Mouse (Mus musculus) mouse trophoblast stem cell (cell line): ENCODE data around the gene Fance.
"Not testable (repeated sequence)": the region's sequence is repeated elsewhere in the genome, so short reads cannot be mapped to it uniquely, and the experiment has no call there.

Experiments used
- in situ Hi-C, 2 experiments: fragments of 300-500 bp; cut with MseI, MboI; formaldehyde crosslinking; loops; 2 replicates in 1 of 2; 3 replicates in 1 of 2; pipeline ENCODE4 v1.15.1; 2025

Fance gene

DNA sequence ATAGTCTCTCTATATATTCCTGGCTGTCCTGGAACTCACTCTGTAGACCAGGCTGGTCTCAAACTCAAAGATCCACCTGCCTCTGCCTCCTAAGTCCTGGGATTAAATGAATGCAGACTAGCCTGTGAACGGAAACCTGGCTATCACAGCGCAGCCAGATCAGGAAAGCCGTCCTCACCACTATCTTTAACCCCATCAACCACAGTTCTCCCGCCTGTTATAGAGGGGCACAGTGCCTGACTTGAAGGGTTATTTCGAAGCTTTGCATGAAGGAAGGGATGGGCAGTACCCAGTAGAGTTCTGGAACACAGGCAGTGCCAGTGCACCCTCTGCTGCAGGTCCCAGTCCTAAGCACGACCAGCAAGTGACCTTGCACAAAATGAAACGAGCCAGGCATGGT lies 22.0 kb upstream of the Fance start:
- in situ Hi-C loops, result no loop called here

DNA sequence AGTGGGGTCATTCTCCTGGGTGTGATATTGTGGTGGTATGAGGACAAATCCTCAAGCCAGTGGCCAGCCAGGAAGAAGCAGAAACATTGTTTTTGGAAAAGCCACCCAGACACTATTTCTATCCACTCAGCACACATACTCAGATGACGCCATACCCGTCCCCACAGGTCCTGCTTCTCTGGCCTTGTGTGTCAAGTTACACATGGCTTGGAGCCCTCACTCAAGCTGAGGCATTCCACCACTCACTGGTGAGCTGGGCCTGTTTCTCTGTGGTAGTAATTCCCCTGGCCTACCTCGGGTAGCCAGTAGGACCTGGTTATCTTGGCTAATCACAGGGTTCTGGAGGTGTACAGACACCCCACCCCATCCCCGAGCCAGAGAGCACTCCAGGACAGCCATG lies 19.6 kb upstream of the Fance start:
- in situ Hi-C loops, result no loop called here

DNA sequence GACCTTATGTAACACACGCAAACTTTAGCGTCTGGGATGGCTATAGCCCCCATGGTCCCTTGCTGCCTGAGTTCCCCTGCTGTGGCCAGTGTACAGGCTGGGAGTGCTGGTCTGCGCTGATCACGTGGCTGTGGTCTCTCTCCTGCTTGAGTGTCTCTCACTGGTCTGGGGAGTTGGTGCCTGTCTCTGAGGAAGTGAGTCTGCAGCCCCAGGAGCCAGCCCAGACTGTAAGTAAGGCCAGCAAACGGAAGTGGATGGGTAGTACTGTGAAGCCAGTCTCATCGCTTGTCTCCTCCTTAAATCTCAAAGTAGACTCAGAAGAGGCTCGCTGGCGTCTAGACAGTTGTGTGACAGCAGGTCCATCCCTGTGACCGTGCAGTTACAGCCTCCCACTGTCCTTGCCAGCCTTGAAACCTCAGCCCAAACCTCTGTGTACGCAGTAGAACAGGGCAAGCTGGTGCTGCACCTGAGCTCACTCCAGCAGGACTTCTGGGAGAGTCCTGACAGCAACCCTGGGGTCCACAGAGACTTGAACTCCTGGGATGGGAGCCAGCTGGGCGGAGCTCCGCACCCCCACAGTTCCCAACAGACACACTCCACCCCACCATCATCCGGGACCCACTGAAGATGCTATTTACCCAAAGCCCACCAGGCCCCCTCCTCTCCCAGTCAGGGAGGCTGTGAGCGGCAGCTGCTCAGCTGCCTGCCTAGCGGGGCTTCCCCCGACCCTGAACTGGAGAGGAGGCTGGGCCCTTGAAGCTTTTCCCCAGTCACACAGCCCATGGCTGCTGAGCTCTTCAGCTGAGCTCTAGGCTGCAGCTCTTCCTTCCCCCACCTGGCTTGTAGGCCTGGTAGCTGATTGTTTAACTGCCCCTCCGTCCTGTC lies 18.6 kb upstream of the Fance start:
- in situ Hi-C loops, result no loop called here

DNA sequence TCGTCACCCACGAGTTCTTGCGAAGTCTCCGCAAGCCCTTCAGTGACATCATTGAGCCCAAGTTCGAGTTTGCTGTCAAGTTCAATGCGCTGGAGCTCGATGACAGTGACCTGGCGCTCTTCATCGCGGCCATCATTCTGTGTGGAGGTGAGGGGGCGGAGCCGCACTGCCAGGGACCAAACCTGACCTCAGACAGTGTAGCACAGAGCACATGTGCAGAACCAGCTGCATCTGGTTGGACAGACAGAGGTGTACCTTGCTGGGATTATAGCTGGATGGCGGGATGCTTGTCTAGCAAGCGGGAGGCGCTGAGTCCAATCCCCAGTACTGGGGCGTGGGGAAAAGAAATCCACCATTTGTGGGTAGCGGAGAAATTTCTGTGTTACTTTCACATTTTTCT lies 14.4 kb upstream of the Fance start:
- in situ Hi-C loops, result no loop called here

DNA sequence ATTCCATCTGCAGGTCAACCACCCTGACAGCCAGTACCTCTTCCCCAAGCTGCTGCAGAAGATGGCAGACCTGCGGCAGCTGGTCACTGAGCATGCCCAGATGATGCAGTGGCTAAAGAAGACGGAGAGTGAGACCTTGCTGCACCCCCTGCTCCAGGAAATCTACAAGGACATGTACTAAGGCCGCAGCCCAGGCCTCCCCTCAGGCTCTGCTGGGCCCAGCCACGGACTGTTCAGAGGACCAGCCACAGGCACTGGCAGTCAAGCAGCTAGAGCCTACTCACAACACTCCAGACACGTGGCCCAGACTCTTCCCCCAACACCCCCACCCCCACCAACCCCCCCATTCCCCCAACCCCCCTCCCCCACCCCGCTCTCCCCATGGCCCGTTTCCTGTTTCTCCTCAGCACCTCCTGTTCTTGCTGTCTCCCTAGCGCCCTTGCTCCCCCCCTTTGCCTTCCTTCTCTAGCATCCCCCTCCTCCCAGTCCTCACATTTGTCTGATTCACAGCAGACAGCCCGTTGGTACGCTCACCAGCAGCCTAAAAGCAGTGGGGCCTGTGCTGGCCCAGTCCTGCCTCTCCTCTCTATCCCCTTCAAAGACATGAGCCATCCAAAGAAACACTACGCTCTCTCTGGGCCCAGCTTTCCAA lies 13.5 kb upstream of the Fance start:
- in situ Hi-C loops, result no loop called here

DNA sequence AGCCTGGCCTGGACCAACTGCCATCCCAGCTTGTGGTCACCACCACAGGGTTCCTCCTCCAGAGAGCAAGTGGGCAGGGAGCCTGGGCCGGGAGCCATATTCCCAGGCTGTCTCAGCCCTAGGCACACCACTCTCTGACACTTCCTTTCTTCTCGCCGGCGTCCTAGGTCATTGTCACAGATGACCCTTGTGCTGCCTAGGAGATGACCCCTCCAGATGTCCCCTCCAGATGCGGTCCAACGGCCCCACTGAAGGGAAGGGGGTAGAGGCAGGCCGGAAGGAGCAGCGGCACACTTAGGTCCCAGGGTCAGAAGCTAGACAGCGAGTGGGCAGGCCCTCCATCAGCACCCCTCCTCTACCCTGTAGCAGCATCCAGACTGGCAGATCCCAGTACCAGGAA lies 13.0 kb upstream of the Fance start:
- in situ Hi-C loops, result no loop called here

DNA sequence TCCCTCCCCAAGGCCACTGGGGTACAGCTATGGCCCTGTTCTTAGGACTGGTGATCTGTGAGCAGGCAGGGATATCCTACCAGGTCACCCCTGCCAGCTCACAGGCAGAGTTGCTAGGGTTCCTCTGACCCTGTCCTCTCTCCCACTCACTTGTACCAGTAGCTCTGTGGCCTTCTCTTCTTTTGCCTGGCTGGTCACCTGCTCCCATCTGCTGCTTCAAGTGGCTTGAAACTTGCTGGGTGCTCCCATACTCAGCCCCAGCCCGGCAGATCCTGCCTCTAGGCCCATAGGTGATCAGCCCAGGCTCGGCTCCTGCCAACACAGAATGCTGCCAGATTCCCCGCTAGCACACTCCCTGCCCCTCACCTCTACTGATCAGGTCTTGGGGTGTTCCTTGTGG lies 12.5 kb upstream of the Fance start:
- in situ Hi-C loops, result no loop called here

DNA sequence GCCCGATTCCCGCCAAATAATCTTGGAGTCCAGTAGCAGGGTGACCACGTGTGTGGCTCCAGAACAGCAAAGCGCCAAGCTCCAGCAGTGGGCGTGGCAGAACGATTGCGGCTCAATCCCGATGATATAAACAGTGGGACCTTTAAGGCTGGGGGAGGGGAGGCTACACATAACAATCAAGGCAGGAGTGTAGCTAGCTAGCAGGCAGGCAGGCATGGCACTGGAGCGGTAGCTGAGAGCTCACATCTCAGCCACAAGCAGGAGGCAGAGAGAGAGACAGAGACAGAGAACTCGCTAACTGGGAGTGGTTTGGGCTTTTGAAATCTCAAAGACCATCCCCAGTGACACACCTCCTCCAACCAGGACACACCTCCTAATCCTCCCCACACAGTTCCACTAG lies 8.1 kb upstream of the Fance start:
- in situ Hi-C loops, result loop anchor here in 1 of 2 experiments (5.0 kb wide), 1 partner anchor 78 kb away; no protein-coding TSS in a partner anchor

DNA sequence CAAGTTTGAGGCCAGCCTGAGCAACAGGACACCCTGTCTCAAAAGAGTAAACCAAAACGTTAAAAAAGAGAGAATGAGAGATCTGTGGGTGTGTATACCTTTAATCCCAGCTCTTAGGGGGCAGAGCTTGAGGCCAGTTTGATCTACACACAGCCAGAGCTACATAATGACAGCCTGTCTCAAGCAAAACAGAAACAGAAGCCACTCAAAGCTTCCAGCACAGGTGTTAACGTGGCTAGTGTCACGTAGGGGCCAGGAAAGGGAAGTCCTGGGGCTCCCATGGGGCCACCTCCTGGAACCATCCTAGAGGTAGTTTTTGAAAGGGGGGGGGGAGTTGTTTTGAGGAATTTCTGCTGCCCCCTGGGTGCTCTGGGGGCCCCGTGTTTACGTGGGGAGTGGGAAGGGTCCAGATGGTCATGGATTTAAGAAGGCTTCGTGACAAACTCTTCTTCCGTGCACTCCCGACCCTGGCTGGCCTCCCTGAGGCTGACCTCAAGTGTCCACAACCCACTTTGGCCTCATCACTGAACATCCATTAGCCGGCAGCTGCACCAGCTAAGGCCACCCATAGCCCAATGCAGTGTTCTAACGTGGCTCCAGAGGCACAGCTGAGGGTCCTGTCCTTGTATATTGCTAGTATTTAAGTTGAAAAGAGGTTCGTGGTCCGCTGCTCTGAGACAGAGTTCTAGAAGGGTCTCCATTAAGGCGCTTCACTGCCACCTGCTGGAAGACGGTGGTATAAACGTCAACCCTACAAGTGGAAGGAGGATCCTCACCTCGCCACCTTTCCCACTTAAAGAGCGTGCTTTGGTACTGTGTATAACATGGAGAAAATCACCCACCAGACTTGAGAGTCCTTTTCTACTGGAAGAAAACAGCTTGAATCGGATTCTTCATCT lies 4.8 kb upstream of the Fance start:
- in situ Hi-C loops, result loop anchor here in 1 of 2 experiments (5.0 kb wide), 1 partner anchor 81 kb away; no protein-coding TSS in a partner anchor

DNA sequence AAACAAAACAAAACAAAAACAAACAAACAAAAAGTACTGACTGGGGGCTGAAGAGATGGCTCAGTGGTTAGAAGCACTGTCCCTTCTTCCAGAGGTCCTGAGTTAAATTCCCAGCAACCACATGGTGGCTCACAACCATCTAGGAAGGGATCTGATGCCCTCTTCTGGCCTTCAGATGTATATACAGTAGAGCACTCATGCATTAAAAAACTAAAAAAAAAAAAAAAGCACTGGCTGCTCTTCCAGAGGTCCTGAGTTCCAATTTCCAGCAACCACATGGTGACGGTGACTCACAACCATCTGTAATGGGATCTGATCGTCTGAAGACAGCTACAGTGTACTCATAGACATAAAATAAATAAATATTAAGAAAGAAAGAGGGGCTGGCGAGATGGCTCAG lies 2.5 kb upstream of the Fance start:
- in situ Hi-C loops, result loop anchor here in 1 of 2 experiments (5.0 kb wide), 1 partner anchor 89 kb away; no protein-coding TSS in a partner anchor

DNA sequence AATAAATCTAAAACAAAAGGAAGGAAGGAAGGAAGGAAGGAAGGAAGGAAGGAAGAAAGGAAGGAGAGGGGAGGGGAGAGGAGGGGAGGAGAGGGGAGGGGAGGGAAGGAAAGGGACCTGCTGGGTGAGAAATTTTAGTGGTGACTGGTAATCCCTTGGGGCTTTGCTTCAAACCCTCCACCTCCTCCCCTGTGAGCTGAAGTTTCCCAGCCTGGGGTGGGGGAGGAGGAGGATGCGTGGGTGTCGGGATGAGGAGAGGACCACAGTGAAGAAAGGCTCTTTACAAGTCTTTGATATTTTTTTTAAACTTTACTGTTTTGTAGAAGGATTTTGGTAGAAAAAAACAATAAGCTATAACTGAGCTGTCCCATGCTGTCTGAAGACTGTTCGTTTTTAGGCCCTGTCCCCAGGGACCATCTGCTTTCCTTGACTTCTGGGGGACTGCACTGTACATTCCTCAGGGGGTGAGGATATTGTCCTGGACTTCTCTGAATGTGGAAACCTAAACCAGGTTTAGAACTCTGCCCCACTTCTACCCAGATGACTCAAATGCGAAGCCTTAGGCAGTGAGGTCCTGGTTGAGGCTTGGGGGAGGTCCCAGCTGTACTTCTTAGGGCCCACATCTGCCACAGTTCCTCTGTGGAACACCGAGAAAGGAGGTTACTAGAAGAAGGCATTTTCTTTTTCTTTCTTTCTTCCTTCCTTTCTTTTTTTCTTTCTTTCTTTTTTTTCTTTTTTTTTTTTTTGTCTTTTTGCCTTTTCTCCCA lies 1.8 kb upstream of the Fance start:
- in situ Hi-C loops, result loop anchor here in 1 of 2 experiments (5.0 kb wide), 1 partner anchor 89 kb away; no protein-coding TSS in a partner anchor

DNA sequence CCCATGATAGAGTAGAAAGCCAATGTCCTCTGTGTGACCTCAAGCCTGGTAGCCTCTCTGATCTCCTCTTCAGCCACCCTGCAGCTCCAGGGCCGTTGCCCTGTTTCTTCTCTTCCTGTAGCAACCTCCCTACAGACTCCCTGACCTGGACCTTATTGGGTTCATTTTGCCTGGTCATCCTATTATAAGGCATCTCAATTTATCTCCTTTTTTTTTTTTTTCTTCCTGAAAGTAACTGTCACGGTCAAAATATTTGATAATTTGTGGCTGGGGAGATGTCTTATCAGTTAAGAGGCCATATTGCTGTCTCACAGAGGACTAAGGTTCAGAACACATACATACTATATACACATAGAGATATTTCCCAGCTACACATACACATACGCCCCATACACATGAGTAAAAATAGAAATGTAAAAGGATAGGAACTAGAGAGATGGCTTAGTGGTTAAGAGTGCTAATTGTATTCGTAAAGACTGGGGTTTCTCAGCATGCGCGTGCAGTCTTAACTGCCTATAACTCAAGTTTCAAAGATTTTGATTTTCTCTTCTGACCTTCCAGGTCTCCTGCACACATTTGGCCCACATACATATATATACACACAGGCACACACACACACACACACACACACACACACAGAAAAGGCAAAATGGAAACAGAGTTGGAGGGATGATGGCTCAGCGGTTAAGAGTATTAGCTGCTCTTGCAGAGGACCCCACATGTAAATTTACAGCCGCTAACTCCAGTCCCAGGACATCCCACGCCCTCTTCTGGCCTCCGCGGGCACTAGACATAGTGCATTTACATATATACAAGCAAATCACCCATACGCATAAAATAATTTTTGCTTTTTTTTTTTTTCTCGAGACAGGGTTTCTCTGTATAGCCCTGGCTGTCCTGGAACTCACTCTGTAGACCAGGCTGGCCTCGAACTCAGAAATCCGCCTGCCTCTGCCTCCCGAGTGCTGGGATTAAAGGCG lies 797 bp upstream of the Fance start:
- in situ Hi-C loops, result loop anchor here in 1 of 2 experiments (5.0 kb wide), 1 partner anchor 90 kb away; no protein-coding TSS in a partner anchor

DNA sequence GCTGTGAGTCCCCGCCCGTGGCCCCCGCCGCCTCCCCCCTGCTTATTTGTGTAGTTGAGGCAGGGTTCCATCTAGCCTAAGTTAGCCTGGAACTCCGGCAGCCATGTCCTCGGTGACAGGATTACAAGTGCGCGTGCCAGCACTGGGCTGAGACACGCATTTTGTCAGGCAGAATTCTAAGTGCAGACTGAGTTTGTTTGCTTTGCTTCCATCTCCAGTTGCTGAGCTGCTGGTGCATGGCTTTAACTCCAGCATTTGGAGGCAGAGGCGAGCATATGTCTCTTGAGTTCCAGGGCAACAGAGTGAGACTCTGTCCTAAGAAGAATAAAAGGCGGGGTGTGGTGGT lies 534 bp downstream of the Fance start:
- in situ Hi-C loops, result loop anchor here in 1 of 2 experiments (5.0 kb wide), 1 partner anchor 92 kb away; no protein-coding TSS in a partner anchor

DNA sequence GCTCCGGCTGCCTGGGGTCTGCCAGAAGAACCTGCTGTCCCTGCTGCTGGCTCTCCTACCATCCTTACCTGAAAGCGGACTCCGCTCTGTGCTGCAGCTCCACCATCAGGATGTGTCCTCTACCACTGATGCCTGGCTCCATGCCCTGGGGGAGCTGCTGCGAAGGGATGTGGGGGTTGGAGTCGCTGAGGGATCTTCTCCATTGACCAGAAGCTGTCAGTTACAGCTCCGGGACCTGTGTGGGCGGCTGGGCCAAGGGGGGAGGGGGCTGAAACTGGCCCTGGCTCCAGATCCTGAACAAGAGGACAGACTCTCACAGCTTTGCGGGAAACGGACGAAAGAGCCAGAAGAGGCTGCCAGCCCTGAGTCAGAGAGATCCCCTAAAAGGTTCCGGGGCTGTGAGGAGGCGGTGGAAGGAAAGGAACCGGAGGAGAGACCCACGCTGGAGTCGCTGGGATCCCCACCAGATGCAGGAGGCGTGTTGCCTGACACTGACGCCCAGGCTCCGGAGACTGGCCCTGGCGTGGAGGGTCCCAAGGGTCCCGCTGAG lies 2.4 kb downstream of the Fance start:
- in situ Hi-C loops, result no loop called here

DNA sequence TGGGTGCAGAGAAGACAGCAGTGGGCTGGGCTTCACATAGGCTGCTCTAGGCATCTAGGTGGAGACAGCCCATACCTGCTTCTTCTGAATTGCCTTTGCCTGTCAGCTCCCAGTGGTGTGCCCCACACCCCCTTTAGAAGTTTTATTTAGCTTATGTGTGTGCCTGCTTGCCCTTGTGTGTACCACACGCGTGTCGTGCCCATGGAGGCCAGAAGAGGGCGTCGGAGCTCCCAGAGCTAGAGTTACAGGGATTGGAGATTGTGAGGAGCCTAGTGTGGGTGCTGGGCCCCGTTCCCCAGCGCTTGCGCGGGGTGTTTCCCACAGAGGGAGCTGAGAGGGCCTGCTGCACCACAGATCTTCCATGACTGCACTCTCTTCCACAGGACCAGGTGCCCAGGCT lies 3.2 kb downstream of the Fance start:
- in situ Hi-C loops, result no loop called here

DNA sequence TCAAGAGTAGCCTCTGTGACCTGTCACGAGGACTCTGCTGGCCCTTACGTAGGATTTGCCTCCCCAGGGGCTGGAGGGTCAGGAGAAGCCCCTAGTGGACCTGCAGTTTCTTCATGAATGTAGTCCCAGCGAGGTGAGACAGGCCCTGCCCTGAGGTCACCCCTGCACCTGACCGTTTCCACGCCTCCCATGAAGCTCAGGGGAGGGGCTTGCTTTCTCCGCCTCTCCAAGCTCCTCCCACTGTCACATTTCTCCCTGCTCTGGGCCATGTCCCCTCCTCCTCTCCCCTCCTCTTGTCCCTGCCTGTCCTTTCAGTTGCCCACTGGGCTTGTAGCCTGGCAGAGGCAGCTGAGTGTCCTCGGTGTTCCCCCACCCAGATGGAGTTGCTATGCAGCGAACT lies 3.8 kb downstream of the Fance start:
- in situ Hi-C loops, result no loop called here

DNA sequence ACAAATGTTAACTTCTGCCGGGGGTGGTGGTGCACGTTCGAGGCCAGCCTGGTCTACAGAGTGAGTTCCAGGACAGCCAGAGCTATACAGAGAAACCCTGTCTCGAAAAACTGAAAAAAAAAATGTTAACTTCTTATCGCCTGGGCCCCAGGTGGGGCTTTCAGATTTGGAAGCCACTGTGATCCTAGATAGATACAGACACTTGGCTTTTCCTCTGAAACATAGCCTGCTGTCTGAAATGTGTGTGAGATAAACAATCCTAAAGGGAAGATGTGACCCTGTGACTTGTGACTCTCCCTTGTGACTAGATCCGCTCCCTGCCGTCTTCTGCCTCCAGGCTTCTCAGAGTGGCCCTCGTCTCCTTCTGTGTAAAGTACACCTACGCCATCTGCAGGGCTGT lies 4.4 kb downstream of the Fance start:
- in situ Hi-C loops, result no loop called here

DNA sequence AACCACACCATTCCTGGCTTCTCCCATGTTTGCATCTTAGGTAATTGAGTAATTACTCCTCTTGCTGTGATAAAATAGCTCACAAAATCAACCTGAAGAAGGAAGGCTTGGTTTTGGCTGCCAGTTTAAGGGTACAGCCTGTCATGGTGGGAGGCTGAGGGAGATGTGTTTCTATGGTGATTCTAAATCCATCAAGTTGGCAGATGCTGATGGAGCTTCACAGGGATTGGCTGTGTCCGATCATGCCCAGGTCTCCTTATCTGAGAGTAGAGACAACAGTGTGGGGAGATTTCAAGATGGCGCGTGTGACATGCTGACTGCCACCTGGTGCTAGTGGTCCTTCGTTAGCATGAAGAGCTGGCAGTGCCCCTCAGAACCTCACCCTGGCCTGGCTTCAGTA lies 8.4 kb downstream of the Fance start:
- in situ Hi-C loops, result no loop called here

DNA sequence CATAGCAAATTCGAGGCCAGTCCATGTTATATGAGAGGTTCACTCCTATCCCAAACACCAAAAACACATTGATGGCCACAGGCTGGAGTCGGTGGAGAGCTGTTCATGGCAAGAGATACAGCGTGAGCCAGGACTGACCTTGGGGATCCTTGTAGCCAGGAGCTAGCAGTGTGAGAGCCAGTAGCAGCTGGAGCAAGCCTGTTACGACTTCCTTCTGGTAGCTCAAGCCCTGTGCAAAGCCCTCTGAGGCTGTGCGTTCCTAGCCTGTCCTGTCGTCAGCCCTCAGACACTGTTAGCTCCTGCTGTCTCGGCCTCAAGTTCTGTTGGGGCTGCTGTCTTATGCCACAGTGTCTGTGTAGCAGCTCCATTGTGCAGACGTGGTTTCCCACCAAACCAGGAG lies 10.5 kb downstream of the Fance start:
- in situ Hi-C loops, result no loop called here

DNA sequence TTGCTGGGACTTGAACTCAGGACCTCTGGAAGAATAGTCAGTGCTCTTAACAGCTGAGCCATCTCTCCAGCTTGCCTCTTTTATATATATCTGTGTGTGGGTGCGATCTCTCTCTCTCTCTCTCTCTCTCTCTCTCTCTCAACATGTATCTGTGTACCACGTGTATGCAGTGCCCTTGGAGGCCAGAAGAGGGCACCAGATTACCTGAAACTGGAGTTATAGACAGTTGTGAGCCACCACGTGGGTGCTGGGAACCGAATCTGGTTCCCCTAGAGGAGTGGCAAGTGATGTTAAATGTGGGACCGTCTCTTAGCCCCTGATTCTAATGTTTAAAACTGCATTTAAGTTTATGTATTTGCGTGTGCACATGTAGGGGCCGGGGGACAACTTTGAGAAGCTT lies 11.1 kb downstream of the Fance start:
- in situ Hi-C loops, result not testable (repeated sequence)
